Mouse (Mus musculus) kidney, embryonic 16.5 days (tissue): ENCODE measurements around the gene 1110002E22Rik. TPM values are rescaled to one million over a fixed set of nuclear protein-coding genes. Genes with fewer than 3 reads are reported as not detected.

ENCODE experiments used
- ATAC-seq: fragments of 200-750 bp; cut with Nextera tagmentation; 2 replicates; pipeline ENCODE4 v1.8.0; 2017; ENCODE audit warnings: moderate TSS enrichment; ENCODE audit not compliant: low FRiP score, low TSS enrichment
- H3K27ac ChIP-seq: fragments of 300-500 bp; sonication (generic); 2 replicates; pipeline ENCODE4 v1.5.1; 2014; ENCODE audit warnings: low read length
- H3K27me3 ChIP-seq: fragments of 300-500 bp; sonication (generic); 2 replicates; pipeline ENCODE4 v1.6.1; 2014; ENCODE audit warnings: low read length, control low read depth, mixed read lengths; ENCODE audit not compliant: insufficient read depth
- H3K36me3 ChIP-seq: fragments of 300-500 bp; sonication (generic); 2 replicates; pipeline ENCODE4 v1.6.1; 2014; ENCODE audit warnings: low read length, control low read depth, mixed read lengths; ENCODE audit not compliant: insufficient read depth
- H3K4me1 ChIP-seq: fragments of 300-500 bp; sonication (generic); 2 replicates; pipeline ENCODE4 v1.6.1; 2014; ENCODE audit warnings: low read length, control low read depth, mixed read lengths; ENCODE audit not compliant: insufficient read depth
- H3K4me2 ChIP-seq: fragments of 300-500 bp; sonication (generic); replicated peaks from 2 replicates; pipeline ENCODE4 v1.6.1; 2014; ENCODE audit warnings: low read depth, low read length
- H3K4me3 ChIP-seq: fragments of 300-500 bp; sonication (generic); 2 replicates; pipeline ENCODE4 v1.5.1; 2014; ENCODE audit warnings: mild to moderate bottlenecking, low read length
- H3K9ac ChIP-seq: fragments of 300-500 bp; sonication (generic); replicated peaks from 2 replicates; pipeline ENCODE4 v1.6.1; 2014; ENCODE audit warnings: low read length
- H3K9me3 ChIP-seq: fragments of 300-500 bp; sonication (generic); 2 replicates; pipeline ENCODE4 v1.6.1; 2016; ENCODE audit warnings: low read length, control low read depth
- WGBS: fragments of 180-500 bp; shearing (Covaris S2); extraction: QIAGEN DNeasy Blood & Tissue Kit; methylation state at CpG from one replicate; pipeline ENCODE4 v1.1.7; 2014; 5-methylcytosine and 5-hydroxymethylcytosine counted together
- polyA plus RNA-seq: library from polyadenylated mRNA; unstranded; fragments of >200 nt; fragmentation: Nextera tagmentation; extraction: Ambion mirVana; gene quantifications from 2 replicates; pipeline ENCODE4 v1.2.1, GENCODE M21; 2015

1110002E22Rik gene
- polyA plus RNA-seq, 1 experiment from 2014 or later = 0.52 TPM

GRCm38 (mm10) chr3:138040938-138041337, 23.9 kb upstream of the 1110002E22Rik start:
- no peak for ATAC-seq
- Histone ChIP-seq H3K9me3 (no peaks in the 10 kb centered on the region), H3K4me3 (no peak overlapping the region), H3K27me3 (no peaks in the 10 kb centered on the region), H3K4me1 (0 out of 2 replicates have a peak, but pooled peaks cover 3% of the 10 kb centered on the region), H3K4me2 (no peak overlapping the region), H3K9ac (no peak overlapping the region), H3K27ac (no peak overlapping the region), H3K36me3 (no peaks in the 10 kb centered on the region)
- 71% methylated on average over 2 of the region's 2 CpGs for WGBS

- H3K27ac ChIP-seq = no peak overlapping the region
- H3K4me1 ChIP-seq = 0 out of 2 replicates have a peak, but pooled peaks cover 3% of the 10 kb centered on the region
- no peak overlapping the region for H3K4me2 ChIP-seq
- no peaks in the 10 kb centered on the region for H3K36me3 ChIP-seq
- ATAC-seq = peak; percentile 43
- H3K9me3 ChIP-seq = no peaks in the 10 kb centered on the region
- WGBS = 64% methylated on average over 3 of the region's 3 CpGs
- H3K9ac ChIP-seq = no peak overlapping the region
- no peak overlapping the region for H3K4me3 ChIP-seq
- no peaks in the 10 kb centered on the region for H3K27me3 ChIP-seq
These were observed 23.1 kb upstream of the 1110002E22Rik start for GRCm38 (mm10) chr3:138041591-138042301.

- 56% methylated on average over 7 of the region's 7 CpGs for WGBS
- no peaks in the 10 kb centered on the region for H3K36me3 ChIP-seq
- 0 out of 2 replicates have a peak, but pooled peaks cover 3% of the 10 kb centered on the region for H3K4me1 ChIP-seq
These were observed 21.5 kb upstream of the 1110002E22Rik start for GRCm38 (mm10) chr3:138043316-138043715.

GRCm38 (mm10) chr3:138049555-138049954, 15.3 kb upstream of the 1110002E22Rik start:
- Histone ChIP-seq H3K36me3 (no peaks in the 10 kb centered on the region), H3K9ac (no peak overlapping the region), H3K4me3 (no peak overlapping the region), H3K27me3 (no peaks in the 10 kb centered on the region), H3K4me1 (peaks cover 24% of the 10 kb centered on the region), H3K27ac (no peak overlapping the region), H3K4me2 (no peak overlapping the region), H3K9me3 (no peaks in the 10 kb centered on the region)
- WGBS = 81% methylated on average over 6 of the region's 6 CpGs
- no peak for ATAC-seq

More at GRCm38 (mm10) chr3:138043316-138043715, 21.5 kb upstream of the 1110002E22Rik start:
- H3K9me3 ChIP-seq = no peaks in the 10 kb centered on the region
- H3K4me2 ChIP-seq = no peak overlapping the region
- no peak overlapping the region for H3K27ac ChIP-seq
- H3K9ac ChIP-seq = no peak overlapping the region
- H3K4me3 ChIP-seq = no peak overlapping the region
- ATAC-seq = no peak
- H3K27me3 ChIP-seq = no peaks in the 10 kb centered on the region

- Histone ChIP-seq H3K27ac (no peak overlapping the region), H3K27me3 (no peaks in the 10 kb centered on the region), H3K4me1 (peaks cover 24% of the 10 kb centered on the region), H3K9ac (no peak overlapping the region), H3K36me3 (no peaks in the 10 kb centered on the region), H3K4me3 (no peak overlapping the region), H3K9me3 (no peaks in the 10 kb centered on the region), H3K4me2 (no peak overlapping the region)
- ATAC-seq = peak; percentile 67; the same call in 1 of the 2 replicates
- WGBS = 18% methylated on average over 11 of the region's 11 CpGs
These were observed 14.1 kb upstream of the 1110002E22Rik start for GRCm38 (mm10) chr3:138050772-138051171.

- Histone ChIP-seq H3K4me2 (no peak overlapping the region), H3K9ac (no peak overlapping the region), H3K36me3 (no peaks in the 10 kb centered on the region), H3K27ac (no peak overlapping the region), H3K4me1 (peaks cover 25% of the 10 kb centered on the region), H3K27me3 (no peaks in the 10 kb centered on the region), H3K9me3 (no peaks in the 10 kb centered on the region), H3K4me3 (no peak overlapping the region)
- no peak for ATAC-seq
- 86% methylated on average over 3 of the region's 3 CpGs for whole genome bisulfite sequencing
These were observed 13.4 kb upstream of the 1110002E22Rik start for GRCm38 (mm10) chr3:138051431-138051830.

- Histone ChIP-seq H3K9ac (no peak overlapping the region), H3K4me2 (no peak overlapping the region), H3K36me3 (no peaks in the 10 kb centered on the region), H3K9me3 (no peaks in the 10 kb centered on the region), H3K27ac (peak overlapping the region; percentile 80), H3K4me1 (peaks cover 28% of the 10 kb centered on the region), H3K4me3 (no peak overlapping the region), H3K27me3 (no peaks in the 10 kb centered on the region)
- WGBS = 5% methylated on average over 4 of the region's 4 CpGs
- peak; percentile 84 for ATAC-seq
These were observed 10.9 kb upstream of the 1110002E22Rik start for GRCm38 (mm10) chr3:138053969-138054368.

GRCm38 (mm10) chr3:138056976-138057375, 7.9 kb upstream of the 1110002E22Rik start:
- no peak overlapping the region for H3K27ac ChIP-seq
- H3K9ac ChIP-seq = no peak overlapping the region
- no peak overlapping the region for H3K4me2 ChIP-seq
- 53% methylated on average over 7 of the region's 7 CpGs for WGBS
- no peaks in the 10 kb centered on the region for H3K27me3 ChIP-seq
- H3K4me1 ChIP-seq = peaks cover 20% of the 10 kb centered on the region
- H3K36me3 ChIP-seq = no peaks in the 10 kb centered on the region
- ATAC-seq = no peak
- no peaks in the 10 kb centered on the region for H3K9me3 ChIP-seq
- H3K4me3 ChIP-seq = no peak overlapping the region

GRCm38 (mm10) chr3:138058226-138058625, 6.6 kb upstream of the 1110002E22Rik start:
- Histone ChIP-seq H3K36me3 (no peaks in the 10 kb centered on the region), H3K4me1 (peaks cover 14% of the 10 kb centered on the region), H3K27ac (no peak overlapping the region), H3K4me3 (no peak overlapping the region), H3K9me3 (no peaks in the 10 kb centered on the region), H3K27me3 (no peaks in the 10 kb centered on the region), H3K9ac (no peak overlapping the region), H3K4me2 (no peak overlapping the region)
- ATAC-seq = no peak
- 55% methylated on average over 4 of the region's 4 CpGs for WGBS

GRCm38 (mm10) chr3:138060429-138060828, 4.4 kb upstream of the 1110002E22Rik start:
- H3K9ac ChIP-seq = no peak overlapping the region
- peaks cover 21% of the 10 kb centered on the region for H3K4me1 ChIP-seq
- no peak overlapping the region for H3K4me2 ChIP-seq
- no peaks in the 10 kb centered on the region for H3K9me3 ChIP-seq
- no peak for ATAC-seq
- H3K27me3 ChIP-seq = no peaks in the 10 kb centered on the region
- WGBS = 89% methylated on average over 7 of the region's 7 CpGs
- H3K4me3 ChIP-seq = no peak overlapping the region
- no peak overlapping the region for H3K27ac ChIP-seq
- H3K36me3 ChIP-seq = no peaks in the 10 kb centered on the region
